Mouse (Mus musculus): Measurements from ENCODE around the gene Dok5. TPM values are rescaled to one million over a fixed set of nuclear protein-coding genes. Genes with fewer than 3 reads are reported as not detected.

Gene Dok5
- total and polyA plus RNA-seq, 3 experiments = not detected

- Histone ChIP-seq H3K27me3 (ENCODE audit: control insufficient read depth in 1 of 2, insufficient read depth in 2 of 2, low read length in 2 of 2) (no peaks in the 10 kb centered on the region), H3K9ac (ENCODE audit: control insufficient read depth, low read depth, low read length, poor library complexity, severe bottlenecking) (no peak overlapping the region), H3K4me3 (ENCODE audit: control insufficient read depth in 1 of 2, insufficient read depth in 1 of 2, low read depth in 2 of 2, low read length in 2 of 2) (no peak overlapping the region), H3K79me2 (ENCODE audit: control insufficient read depth, insufficient read depth, low read length, poor library complexity) (no peaks in the 10 kb centered on the region), H3K9me3 (replicated peaks; ENCODE audit: insufficient read depth, low read length) (no peaks in the 10 kb centered on the region), H3K27ac (ENCODE audit: control insufficient read depth, low read depth, low read length) (no peak overlapping the region), H3K4me1 (ENCODE audit: control insufficient read depth in 1 of 2, insufficient read depth in 2 of 2, low read length in 2 of 2) (no peaks in the 10 kb centered on the region), H3K36me3 (ENCODE audit: control insufficient read depth in 1 of 2, insufficient read depth in 2 of 2, low read length in 2 of 2) (no peaks in the 10 kb centered on the region)
- no peak for DNase-seq (ENCODE audit: low read depth, low spot score)
- no peak for TF ChIP-seq KAT2A (conservative IDR thresholded peaks at IDR 0.05; ENCODE audit: low read depth, low read length)
- TF ChIP-seq MXI1 (IDR thresholded peaks at IDR 0.05; ENCODE audit: low read depth, low read length) = no peak
- TF ChIP-seq USF1 (IDR thresholded peaks at IDR 0.05; ENCODE audit: low read depth, low read length) = no peak
- no peak for TF ChIP-seq MAX (IDR thresholded peaks at IDR 0.05; ENCODE audit: low read length)
- TF ChIP-seq ZNF384 (IDR thresholded peaks at IDR 0.05; ENCODE audit: low read depth, low read length) = no peak
- no peak for TF ChIP-seq CTCF (IDR thresholded peaks at IDR 0.05 in 2 of 3, conservative IDR thresholded peaks at IDR 0.05 in 1 of 3; ENCODE audit: control insufficient read depth in 1 of 3, insufficient read depth in 1 of 3, low read depth in 2 of 3, low read length in 3 of 3, poor library complexity in 1 of 3, severe bottlenecking in 1 of 3)
- no peak for TF ChIP-seq NRF1 (IDR thresholded peaks at IDR 0.05; ENCODE audit: insufficient read depth, low read depth, low read length, poor library complexity, severe bottlenecking)
- TF ChIP-seq ETS1 (IDR thresholded peaks at IDR 0.05; ENCODE audit: low read depth, low read length) = no peak
- TF ChIP-seq BHLHE40 (IDR thresholded peaks at IDR 0.05; ENCODE audit: borderline replicate concordance, low read depth, low read length) = no peak
- no peak for TF ChIP-seq ZMIZ1 (IDR thresholded peaks at IDR 0.05; ENCODE audit: low read depth, low read length)
- TF ChIP-seq UBTF (IDR thresholded peaks at IDR 0.05; ENCODE audit: borderline replicate concordance, insufficient read depth, low read depth, low read length) = no peak
- no peak for TF ChIP-seq TAL1 (IDR thresholded peaks at IDR 0.05; ENCODE audit: low read length)
- TF ChIP-seq POLR2A (IDR thresholded peaks at IDR 0.05; ENCODE audit: control insufficient read depth in 1 of 2, insufficient read depth in 1 of 2, low read depth in 1 of 2, low read length in 2 of 2, poor library complexity in 1 of 2) = no peak
- no peak for TF ChIP-seq E2F4 (IDR thresholded peaks at IDR 0.05; ENCODE audit: borderline replicate concordance, low read depth, low read length)
These were observed 8.2 kb downstream of the Dok5 start for GRCm38 (mm10) chr2:170739713-170740365.

- H3K27me3 ChIP-seq (ENCODE audit: control insufficient read depth in 1 of 2, insufficient read depth in 2 of 2, low read length in 2 of 2) = no peaks in the 10 kb centered on the region
- no peak overlapping the region for H3K4me3 ChIP-seq (ENCODE audit: control insufficient read depth in 1 of 2, insufficient read depth in 1 of 2, low read depth in 2 of 2, low read length in 2 of 2)
- no peak overlapping the region for H3K9ac ChIP-seq (ENCODE audit: control insufficient read depth, low read depth, low read length, poor library complexity, severe bottlenecking)
- no peaks in the 10 kb centered on the region for H3K36me3 ChIP-seq (ENCODE audit: control insufficient read depth in 1 of 2, insufficient read depth in 2 of 2, low read length in 2 of 2)
- no peaks in the 10 kb centered on the region for H3K79me2 ChIP-seq (ENCODE audit: control insufficient read depth, insufficient read depth, low read length, poor library complexity)
- H3K27ac ChIP-seq (ENCODE audit: control insufficient read depth, low read depth, low read length) = no peak overlapping the region
- no peaks in the 10 kb centered on the region for H3K9me3 ChIP-seq (replicated peaks; ENCODE audit: insufficient read depth, low read length)
- TF ChIP-seq KAT2A (conservative IDR thresholded peaks at IDR 0.05; ENCODE audit: low read depth, low read length) = no peak
- no peak for TF ChIP-seq SMC3 (IDR thresholded peaks at IDR 0.05; ENCODE audit: low read depth, low read length)
- TF ChIP-seq TAL1 (IDR thresholded peaks at IDR 0.05; ENCODE audit: low read length) = no peak
- no peak for TF ChIP-seq ZKSCAN1 (IDR thresholded peaks at IDR 0.05; ENCODE audit: low read depth, low read length)
- no peaks in the 10 kb centered on the region for H3K4me1 ChIP-seq (ENCODE audit: control insufficient read depth in 1 of 2, insufficient read depth in 2 of 2, low read length in 2 of 2)
- DNase-seq (ENCODE audit: low read depth, low spot score) = no peak
These were observed 11.9 kb downstream of the Dok5 start for GRCm38 (mm10) chr2:170743521-170743920.
